Mouse (Mus musculus): ENCODE data around the gene Mapre3.

- TF ChIP-seq CTCF (conservative IDR thresholded peaks at IDR 0.05; ENCODE audit: low read length) (no peak), NANOG (IDR thresholded peaks at IDR 0.05; ENCODE audit: borderline replicate concordance, low read length) (no peak)
These were observed 46.4 kb upstream of the Mapre3 start for GRCm38 (mm10) chr5:30768082-30768481.

Data from E14TG2a.4 (cell line).